Mouse (Mus musculus) lung, postnatal 0 days (tissue): ENCODE data around the gene Lrp6. TPM values are rescaled to one million over a fixed set of nuclear protein-coding genes. Genes with fewer than 3 reads are reported as not detected.

Source experiments
- ATAC-seq: fragments of 200-750 bp; cut with Nextera tagmentation; 2 replicates; pipeline ENCODE4 v1.8.0; 2017; ENCODE audit warnings: moderate library complexity
- DNase-seq: peaks from one replicate; pipeline ENCODE4 v3.0.0-alpha.2; 2016; ENCODE audit warnings: low spot score
- H3K27ac ChIP-seq: fragments of 300-500 bp; sonication (generic); 2 replicates; pipeline ENCODE4 v1.5.1; 2014; ENCODE audit warnings: antibody characterized with exemption, mild to moderate bottlenecking, low read length, mixed read lengths
- H3K27me3 ChIP-seq: fragments of 300-500 bp; sonication (generic); replicated peaks from 2 replicates; pipeline ENCODE4 v1.6.1; 2014; ENCODE audit warnings: low read length, mixed read lengths; ENCODE audit not compliant: insufficient read depth
- H3K36me3 ChIP-seq: fragments of 300-500 bp; sonication (generic); 2 replicates; pipeline ENCODE4 v1.6.1; 2014; ENCODE audit warnings: low read length, mixed read lengths; ENCODE audit not compliant: insufficient read depth
- H3K4me1 ChIP-seq: fragments of 300-500 bp; sonication (generic); 2 replicates; pipeline ENCODE4 v1.6.1; 2014; ENCODE audit warnings: antibody characterized with exemption, low read depth, low read length, mixed read lengths; ENCODE audit not compliant: insufficient read depth
- H3K4me2 ChIP-seq: fragments of 300-500 bp; sonication (generic); replicated peaks from 2 replicates; pipeline ENCODE4 v1.6.1; 2014; ENCODE audit warnings: low read depth, mild to moderate bottlenecking, low read length, moderate library complexity, mixed read lengths
- H3K4me3 ChIP-seq: fragments of 300-500 bp; sonication (generic); 2 replicates; pipeline ENCODE4 v1.5.1; 2014; ENCODE audit warnings: low read depth, low read length
- H3K9ac ChIP-seq: fragments of 300-500 bp; sonication (generic); replicated peaks from 2 replicates; pipeline ENCODE4 v1.6.1; 2014; ENCODE audit warnings: low read depth, mild to moderate bottlenecking
- H3K9me3 ChIP-seq: fragments of 300-500 bp; sonication (generic); 2 replicates; pipeline ENCODE4 v1.6.1; 2016; ENCODE audit warnings: low read length, mixed read lengths
- CTCF ChIP-seq: IDR thresholded peaks from 2 replicates; pipeline ENCODE4 v1.5.1; 2016; ENCODE audit warnings: antibody characterized with exemption, mild to moderate bottlenecking
- EP300 ChIP-seq: IDR thresholded peaks from 2 replicates; pipeline ENCODE4 v1.6.1; 2016; ENCODE audit warnings: antibody characterized with exemption, mild to moderate bottlenecking, control low read depth
- WGBS: fragments of 180-500 bp; shearing (Covaris S2); extraction: QIAGEN DNeasy Blood & Tissue Kit; methylation state at CpG from one replicate; pipeline ENCODE4 v1.1.7; 2014; 5-methylcytosine and 5-hydroxymethylcytosine counted together
- polyA plus RNA-seq: library from polyadenylated mRNA; unstranded; fragments of >200 nt; fragmentation: Nextera tagmentation; extraction: Ambion mirVana; gene quantifications from 2 replicates; pipeline ENCODE4 v1.2.1, GENCODE M21; 2015

Lrp6 gene
- polyA plus RNA-seq, 1 experiment from 2014 or later, result 17.0 TPM

- no peaks in the 10 kb centered on the region for H3K27me3 ChIP-seq
- ATAC-seq, result no peak
- TF ChIP-seq CTCF (no peak), EP300 (no peak)
- H3K4me2 ChIP-seq, result no peak overlapping the region
- no peak for DNase-seq
- no peak overlapping the region for H3K9ac ChIP-seq
- no peak overlapping the region for H3K27ac ChIP-seq
- H3K9me3 ChIP-seq, result no peaks in the 10 kb centered on the region
- H3K4me1 ChIP-seq, result peaks cover 4% of the 10 kb centered on the region; the same call in 1 of the 2 replicates
- WGBS, result 33% methylated on average over 1 of the region's 1 CpGs
- no peak overlapping the region for H3K4me3 ChIP-seq
- no peaks in the 10 kb centered on the region for H3K36me3 ChIP-seq
These were observed 34.8 kb downstream of the Lrp6 start for GRCm38 (mm10) chr6:134531950-134532349.

- Histone ChIP-seq H3K4me2 (no peak overlapping the region), H3K36me3 (no peaks in the 10 kb centered on the region), H3K27ac (no peak overlapping the region), H3K27me3 (no peaks in the 10 kb centered on the region), H3K9ac (no peak overlapping the region), H3K4me3 (no peak overlapping the region), H3K4me1 (peaks cover 4% of the 10 kb centered on the region; the same call in 1 of the 2 replicates), H3K9me3 (no peaks in the 10 kb centered on the region)
- ATAC-seq (no peak), DNase-seq (no peak)
- TF ChIP-seq CTCF (no peak), EP300 (no peak)
- 89% methylated on average over 4 of the region's 4 CpGs for WGBS
These were observed 37.4 kb downstream of the Lrp6 start for GRCm38 (mm10) chr6:134529340-134529739.

- 97% methylated on average over 7 of the region's 7 CpGs for WGBS
- H3K27ac ChIP-seq, result no peak overlapping the region
- H3K4me3 ChIP-seq, result no peak overlapping the region
- H3K9me3 ChIP-seq, result no peaks in the 10 kb centered on the region
- no peaks in the 10 kb centered on the region for H3K27me3 ChIP-seq
- no peaks in the 10 kb centered on the region for H3K36me3 ChIP-seq
- DNase-seq, result no peak
- H3K4me2 ChIP-seq, result no peak overlapping the region
- H3K4me1 ChIP-seq, result peaks cover 4% of the 10 kb centered on the region; the same call in 1 of the 2 replicates
- H3K9ac ChIP-seq, result no peak overlapping the region
- ATAC-seq, result no peak
- TF ChIP-seq EP300 (no peak), CTCF (no peak)
These were observed 38.4 kb downstream of the Lrp6 start for GRCm38 (mm10) chr6:134528396-134528795.

GRCm38 (mm10) chr6:134527596-134528128 is 39.1 kb downstream of the Lrp6 start:
- Histone ChIP-seq H3K4me2 (no peak overlapping the region), H3K9ac (no peak overlapping the region), H3K4me3 (no peak overlapping the region), H3K27ac (no peak overlapping the region), H3K4me1 (peaks cover 4% of the 10 kb centered on the region; the same call in 1 of the 2 replicates), H3K9me3 (no peaks in the 10 kb centered on the region), H3K27me3 (no peaks in the 10 kb centered on the region), H3K36me3 (no peaks in the 10 kb centered on the region)
- ATAC-seq, result no peak
- DNase-seq, result no peak
- WGBS, result 24% methylated on average over 6 of the region's 6 CpGs
- no peak for TF ChIP-seq CTCF
- TF ChIP-seq EP300, result no peak

- Histone ChIP-seq H3K4me2 (no peak overlapping the region), H3K36me3 (no peaks in the 10 kb centered on the region), H3K9me3 (no peaks in the 10 kb centered on the region), H3K4me1 (peaks cover 4% of the 10 kb centered on the region; the same call in 1 of the 2 replicates), H3K4me3 (no peak overlapping the region), H3K9ac (no peak overlapping the region), H3K27ac (no peak overlapping the region), H3K27me3 (no peaks in the 10 kb centered on the region)
- TF ChIP-seq EP300, result no peak
- no peak for TF ChIP-seq CTCF
- ATAC-seq (no peak), DNase-seq (no peak)
- WGBS, result 40% methylated on average over 10 of the region's 10 CpGs
These were observed 39.8 kb downstream of the Lrp6 start for GRCm38 (mm10) chr6:134526821-134527595.

- H3K4me1 ChIP-seq, result peaks cover 6% of the 10 kb centered on the region; the same call in 1 of the 2 replicates
- H3K27ac ChIP-seq, result no peak overlapping the region
- no peaks in the 10 kb centered on the region for H3K27me3 ChIP-seq
- WGBS, result 77% methylated on average over 5 of the region's 5 CpGs
- no peaks in the 10 kb centered on the region for H3K36me3 ChIP-seq
- H3K9me3 ChIP-seq, result no peaks in the 10 kb centered on the region
- TF ChIP-seq CTCF (no peak), EP300 (no peak)
- no peak overlapping the region for H3K4me2 ChIP-seq
- H3K4me3 ChIP-seq, result no peak overlapping the region
- ATAC-seq (no peak), DNase-seq (no peak)
- H3K9ac ChIP-seq, result no peak overlapping the region
These were observed 40.5 kb downstream of the Lrp6 start for GRCm38 (mm10) chr6:134526275-134526674.
